8 mouse cellular contexts compared by ENCODE assay signal in the genomic region with DNA sequence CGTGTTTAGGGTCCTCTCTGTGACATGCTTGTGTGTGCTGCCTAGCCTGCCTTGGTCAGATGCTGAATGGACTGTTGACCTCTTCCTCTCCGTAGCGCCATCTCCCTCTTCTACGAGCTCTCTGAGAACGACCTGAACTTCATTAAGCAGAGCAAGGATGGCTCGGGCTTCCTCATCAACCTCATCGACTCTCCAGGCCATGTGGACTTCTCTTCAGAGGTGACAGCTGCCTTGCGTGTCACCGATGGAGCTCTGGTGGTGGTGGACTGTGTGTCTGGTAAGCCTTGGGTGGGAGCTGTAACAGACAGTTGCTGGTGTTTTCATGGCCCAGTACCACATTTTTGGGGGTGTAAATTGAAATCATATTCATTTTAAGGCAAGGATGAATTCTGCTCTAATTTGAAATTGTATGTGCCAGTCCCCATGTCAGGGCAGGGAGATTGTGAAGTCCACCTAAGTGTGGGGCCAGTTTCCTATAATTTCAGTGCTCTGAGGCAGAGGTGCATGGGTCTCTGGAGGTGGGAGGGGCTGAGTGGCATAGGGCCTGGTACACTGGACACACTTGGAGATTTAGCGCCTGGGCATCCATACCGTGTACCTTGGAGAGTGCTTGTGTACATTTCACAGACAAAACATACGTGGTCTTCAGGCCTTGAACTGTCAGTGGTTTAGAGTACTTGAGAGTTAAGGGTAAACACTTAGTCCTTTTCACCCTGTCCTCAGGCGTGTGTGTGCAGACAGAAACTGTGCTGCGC. TPM values are rescaled to one million over a fixed set of nuclear protein-coding genes. Genes with fewer than 3 reads are reported as not detected.
A peak's percentile ranks its signal among the peaks of the same experiment; 100 is the strongest.
DNase-seq lines count a peak whose midpoint lies in the region; ATAC-seq and TF ChIP-seq lines count a peak whose summit lies in the region.

No protein-coding gene starts in this region.

- H3K4me2 ChIP-seq in limb, embryonic 12.5 days, result peak overlapping the region; percentile 96
- H3K4me2 ChIP-seq in stomach, embryonic 15.5 days, result peak overlapping the region; percentile 86

- 74% methylated on average over 14 of the region's 14 CpGs for WGBS in thymus, adult 2 months
- 67% methylated on average over 14 of the region's 14 CpGs for WGBS in limb, embryonic 12.5 days
- WGBS in stomach, embryonic 15.5 days, result 55% methylated on average over 14 of the region's 14 CpGs

- H3K9ac ChIP-seq in limb, embryonic 12.5 days (replicated peaks), result peak overlapping the region; percentile 98
- H3K9ac ChIP-seq in stomach, embryonic 15.5 days, result peak overlapping the region; percentile 97

- H3K27ac ChIP-seq in thymus, adult 2 months (ENCODE audit: control insufficient read depth, insufficient read depth, low read length), result no peak overlapping the region
- peak overlapping the region; percentile 94 for H3K27ac ChIP-seq in limb, embryonic 12.5 days
- peak overlapping the region; percentile 89 for H3K27ac ChIP-seq in stomach, embryonic 15.5 days

- no peak for TF ChIP-seq POLR2A in thymus, adult 2 months (IDR thresholded peaks at IDR 0.05; ENCODE audit: control insufficient read depth, extremely low read depth, insufficient read depth, low read length, poor library complexity)

- no peaks in the 10 kb centered on the region for H3K27me3 ChIP-seq in thymus, adult 2 months (ENCODE audit: control insufficient read depth, insufficient read depth, low read length)
- H3K27me3 ChIP-seq in limb, embryonic 12.5 days, result no peaks in the 10 kb centered on the region
- H3K27me3 ChIP-seq in stomach, embryonic 15.5 days (replicated peaks), result no peaks in the 10 kb centered on the region

- H3K36me3 ChIP-seq in thymus, adult 2 months (ENCODE audit: control insufficient read depth, insufficient read depth, low read length), result peaks cover 48% of the 10 kb centered on the region
- peaks cover 53% of the 10 kb centered on the region for H3K36me3 ChIP-seq in limb, embryonic 12.5 days
- H3K36me3 ChIP-seq in stomach, embryonic 15.5 days, result peaks cover 50% of the 10 kb centered on the region

- peak; percentile 60 for DNase-seq in cerebellum, adult 11-12 months
- no peak for DNase-seq in cerebellum, adult 11 months
- DNase-seq in thymus, adult 2 months, result no peak
- no peak for DNase-seq in thymus, postnatal 36 days
- DNase-seq in embryo, embryonic 11 days, result no peak
- DNase-seq in urinary bladder, postnatal 10 days (ENCODE audit: low spot score), result no peak

- H3K9me3 ChIP-seq in limb, embryonic 12.5 days, result no peaks in the 10 kb centered on the region
- H3K9me3 ChIP-seq in stomach, embryonic 15.5 days, result no peaks in the 10 kb centered on the region

- no peak for ATAC-seq in limb, embryonic 12.5 days (ENCODE audit: insufficient number of reproducible peaks, insufficient read depth, low FRiP score, low TSS enrichment, low read depth)
- no peak for ATAC-seq in stomach, embryonic 15.5 days (ENCODE audit: insufficient read depth, low FRiP score, low read depth)

- peak overlapping the region; percentile 78 for H3K4me3 ChIP-seq in thymus, adult 2 months (ENCODE audit: control insufficient read depth, insufficient read depth, low read length)
- H3K4me3 ChIP-seq in limb, embryonic 12.5 days (replicated peaks), result peak overlapping the region; percentile 98
- peak overlapping the region; percentile 94 for H3K4me3 ChIP-seq in stomach, embryonic 15.5 days (replicated peaks)

- no peak for TF ChIP-seq CTCF in thymus, adult 2 months (IDR thresholded peaks at IDR 0.05; ENCODE audit: borderline replicate concordance, control insufficient read depth, extremely low read depth, insufficient read depth, low read length, poor library complexity)

- H3K4me1 ChIP-seq in thymus, adult 2 months (replicated peaks; ENCODE audit: control insufficient read depth, insufficient read depth, low read length), result peaks cover 30% of the 10 kb centered on the region
- H3K4me1 ChIP-seq in limb, embryonic 12.5 days (replicated peaks), result peaks cover 57% of the 10 kb centered on the region
- H3K4me1 ChIP-seq in stomach, embryonic 15.5 days, result peaks cover 56% of the 10 kb centered on the region

RNA-seq across cellular contexts. Expression of a gene that starts 1.7 kb away (rescaled TPM):
- 2,100 and 2,369 TPM in 2 replicates for polyA plus RNA-seq in thymus, adult 2 months (2012; rRNA removed)
- 524 and 544 TPM in 2 replicates for polyA plus RNA-seq in limb, embryonic 12.5 days (2016; fragmentation: Nextera tagmentation; extraction: Ambion mirVana)
- 517 and 544 TPM in 2 replicates for polyA plus RNA-seq in stomach, embryonic 15.5 days (2015; fragmentation: Nextera tagmentation; extraction: Ambion mirVana)

RNA-seq across cellular contexts. Expression of a gene that starts 4.7 kb away (rescaled TPM):
- polyA plus RNA-seq in thymus, adult 2 months (2012; rRNA removed), result 95.9 and 103 TPM in 2 replicates
- 64.2 and 65.7 TPM in 2 replicates for polyA plus RNA-seq in limb, embryonic 12.5 days (2016; fragmentation: Nextera tagmentation; extraction: Ambion mirVana)
- 61.9 and 65.4 TPM in 2 replicates for polyA plus RNA-seq in stomach, embryonic 15.5 days (2015; fragmentation: Nextera tagmentation; extraction: Ambion mirVana)

RNA-seq across cellular contexts. Expression of a gene that starts 5.5 kb away (rescaled TPM):
- polyA plus RNA-seq in thymus, adult 2 months (2012; rRNA removed), result not detected in 2 replicates
- polyA plus RNA-seq in limb, embryonic 12.5 days (2016; fragmentation: Nextera tagmentation; extraction: Ambion mirVana), result not detected in 2 replicates
- 0.10 TPM in 1 of 2 replicates, not detected in the other for polyA plus RNA-seq in stomach, embryonic 15.5 days (2015; fragmentation: Nextera tagmentation; extraction: Ambion mirVana)

RNA-seq across cellular contexts. Expression of a gene that starts 10.4 kb away (rescaled TPM):
- polyA plus RNA-seq in thymus, adult 2 months (2012; rRNA removed), result 67.6 and 72.9 TPM in 2 replicates
- polyA plus RNA-seq in limb, embryonic 12.5 days (2016; fragmentation: Nextera tagmentation; extraction: Ambion mirVana), result 57.7 and 62.1 TPM in 2 replicates
- polyA plus RNA-seq in stomach, embryonic 15.5 days (2015; fragmentation: Nextera tagmentation; extraction: Ambion mirVana), result 41.8 and 44.9 TPM in 2 replicates

RNA-seq across cellular contexts. Expression of a gene that starts 23.7 kb away (rescaled TPM):
- 0.12 TPM in 1 of 2 replicates, not detected in the other for polyA plus RNA-seq in thymus, adult 2 months (2012; rRNA removed)
- not detected in 2 replicates for polyA plus RNA-seq in limb, embryonic 12.5 days (2016; fragmentation: Nextera tagmentation; extraction: Ambion mirVana)
- polyA plus RNA-seq in stomach, embryonic 15.5 days (2015; fragmentation: Nextera tagmentation; extraction: Ambion mirVana), result 0.18 and 0.26 TPM in 2 replicates
